Mouse (Mus musculus): Measurements from ENCODE around the gene Rasgef1a.

Gene Rasgef1a

DNA sequence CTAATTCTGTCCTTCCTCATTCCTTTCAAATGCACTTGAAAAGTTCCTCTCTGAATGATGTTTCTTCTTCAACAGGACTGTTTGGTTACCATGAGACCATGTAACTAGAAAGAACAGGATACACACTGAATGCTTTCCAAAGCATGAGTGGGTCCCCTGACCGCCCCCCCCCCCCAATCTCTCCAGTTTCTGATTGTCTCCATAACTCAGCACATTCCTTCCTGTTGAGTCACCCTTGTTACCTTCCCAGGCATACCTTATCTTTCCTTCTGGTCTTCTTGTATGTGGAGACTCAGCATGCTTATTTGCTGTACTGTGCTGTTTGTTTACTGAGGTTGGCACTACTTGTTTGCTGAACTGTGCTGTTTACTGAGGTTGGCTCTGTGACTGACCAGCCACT, 20.2 kb downstream of the Rasgef1a start:
- peak; percentile 63 for DNase-seq

DNA sequence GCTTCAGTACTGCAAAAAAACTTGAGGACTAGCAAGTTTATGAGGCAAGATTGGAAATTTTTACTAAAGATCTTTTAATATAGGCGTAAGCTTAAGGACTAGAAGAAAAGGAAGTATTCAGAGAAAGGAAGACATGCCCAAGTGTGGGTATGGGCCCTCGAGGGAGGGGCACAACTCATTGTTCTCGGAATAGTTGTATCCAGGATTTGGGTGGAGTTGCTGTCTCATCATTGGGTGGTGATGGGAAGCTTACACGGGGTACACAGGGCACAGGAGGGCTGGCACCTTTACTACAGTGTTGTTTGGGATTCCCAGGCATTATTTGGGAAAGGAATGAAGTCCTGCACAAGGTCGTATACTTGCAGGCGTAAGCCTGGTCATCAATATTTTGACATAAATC, 24.4 kb downstream of the Rasgef1a start:
- DNase-seq, result peak; percentile 83

DNA sequence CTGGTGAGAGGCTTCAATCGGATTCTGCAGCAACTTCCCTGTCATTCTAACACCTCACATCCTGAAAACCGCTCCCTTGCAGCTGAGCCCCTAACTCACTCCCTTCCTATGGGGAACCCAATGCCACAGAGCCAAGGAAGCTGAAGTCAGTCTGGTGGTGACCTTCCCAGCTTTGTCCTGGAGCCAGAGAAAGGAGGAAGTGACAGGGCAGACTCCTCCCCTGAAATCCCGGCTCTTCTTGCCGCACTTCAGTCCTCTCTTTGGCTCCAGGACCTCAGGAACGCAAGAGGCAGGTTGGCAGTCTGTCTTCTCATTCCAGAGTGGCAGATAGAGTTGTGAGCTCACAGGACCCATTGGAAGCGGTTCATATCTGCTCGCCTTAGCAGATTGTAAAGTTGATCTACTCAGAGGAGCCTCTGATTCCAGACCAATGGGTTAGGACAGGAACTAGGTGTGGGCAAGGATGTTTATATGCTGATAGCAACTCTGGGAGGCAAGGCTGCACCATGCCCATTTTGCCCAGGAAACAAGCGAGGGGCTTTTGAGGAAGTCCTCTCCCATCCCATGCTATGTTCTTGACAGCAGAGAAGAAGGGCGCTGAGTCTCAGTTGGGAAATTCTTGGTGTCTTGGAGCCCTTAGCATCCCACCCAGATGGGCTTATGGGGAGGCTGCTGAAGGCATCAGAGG, 25.0 kb downstream of the Rasgef1a start:
- DNase-seq, result peak; percentile 81

DNA sequence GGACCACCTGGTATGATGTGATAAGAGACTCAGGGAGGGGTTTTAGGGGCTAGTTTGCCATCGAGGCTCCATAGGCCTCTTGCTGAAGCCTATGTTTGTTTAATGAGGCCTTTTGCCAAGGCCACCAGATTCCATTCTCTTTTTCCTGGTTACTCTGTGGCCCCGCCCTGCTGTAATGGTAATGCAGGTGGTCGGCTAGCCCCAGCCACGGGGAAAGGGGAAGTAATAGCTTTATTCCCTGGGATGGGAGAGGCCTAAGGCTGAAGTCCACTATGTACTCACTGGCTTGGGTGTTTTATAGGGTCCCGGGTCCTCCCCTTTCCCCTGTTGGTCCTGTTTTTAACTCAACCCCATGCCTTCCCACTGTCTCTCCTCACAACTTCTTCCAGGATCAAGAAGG, 25.6 kb downstream of the Rasgef1a start:
- peak; percentile 58 for DNase-seq

- DNase-seq, result peak; percentile 62
Observed at GRCm38 (mm10) chr6:118045180-118045579, 33.9 kb downstream of the Rasgef1a start.

GRCm38 (mm10) chr6:118045892-118046291, 34.7 kb downstream of the Rasgef1a start:
- DNase-seq, result peak; percentile 75

DNA sequence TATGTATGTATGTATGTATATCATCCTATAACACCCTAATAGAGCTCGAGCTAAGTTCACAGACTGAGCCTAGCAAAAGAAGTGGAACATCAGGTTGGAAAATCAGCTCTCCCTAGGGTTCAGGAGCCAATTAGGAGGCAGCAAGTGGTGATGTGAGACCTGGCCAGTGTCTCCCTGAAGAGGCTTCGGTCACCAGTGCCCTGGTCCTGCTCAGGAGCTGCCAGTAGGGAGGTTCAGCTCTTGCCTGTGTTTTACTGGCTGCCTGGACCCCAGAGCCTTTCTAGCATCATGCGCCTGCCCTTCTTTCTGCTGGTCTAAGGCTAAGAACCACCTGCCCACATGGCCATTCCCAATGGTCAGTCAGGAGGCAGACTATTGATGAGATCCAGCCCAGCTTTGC, 35.3 kb downstream of the Rasgef1a start:
- DNase-seq, result no peak

DNA sequence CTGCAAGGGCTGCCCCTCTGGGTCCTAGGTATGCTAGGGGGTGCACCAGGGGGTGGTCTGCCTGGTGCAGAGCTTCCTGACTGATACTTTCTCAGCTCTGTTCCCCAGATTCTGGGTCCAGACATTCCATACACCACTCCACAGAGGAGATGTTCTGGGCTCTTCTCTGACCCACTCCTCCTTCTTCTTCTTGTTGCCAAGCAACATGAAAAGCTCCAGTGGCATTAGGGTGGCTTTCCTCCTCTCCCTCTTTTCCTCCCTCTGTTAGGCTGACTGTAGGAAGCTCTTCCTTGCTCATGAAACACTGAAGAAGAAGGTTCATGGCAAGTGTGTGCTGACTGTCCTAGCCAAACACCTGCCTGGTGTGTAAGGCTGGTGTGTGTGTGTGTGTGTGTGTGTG, 35.7 kb downstream of the Rasgef1a start:
- no peak for DNase-seq

DNA sequence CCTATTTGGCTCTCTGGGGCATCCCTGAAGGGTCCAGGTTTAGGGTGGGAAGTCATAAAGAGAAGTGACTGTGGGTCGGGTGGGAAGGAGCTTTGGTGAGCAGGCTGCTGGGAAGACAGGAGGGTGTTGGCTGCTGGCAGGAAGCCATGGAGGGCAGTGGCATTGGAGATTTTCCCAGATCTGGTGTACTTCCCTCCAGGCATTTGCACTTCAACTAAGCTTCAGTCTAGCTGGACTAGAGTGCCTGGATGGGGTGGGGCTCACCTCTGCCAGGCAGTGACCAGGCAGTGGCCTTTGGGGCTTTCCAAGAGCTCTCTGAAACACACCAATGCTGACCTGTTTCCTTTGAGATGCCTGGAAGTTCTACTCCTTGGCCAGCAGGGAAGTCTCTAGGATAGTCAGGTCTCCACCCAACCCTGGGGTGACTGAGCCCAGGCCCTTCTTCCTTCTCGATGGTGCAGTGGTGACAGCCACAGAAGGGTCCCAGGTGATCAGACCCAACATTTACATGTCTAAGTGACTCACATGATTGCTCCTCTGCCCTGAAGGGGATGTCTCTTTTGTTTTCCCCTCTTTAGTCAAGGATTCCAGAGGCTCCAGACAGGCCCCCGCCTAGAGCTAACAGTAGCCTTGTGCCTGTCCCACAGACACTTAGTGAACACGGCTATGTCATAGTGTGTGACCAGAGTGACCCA, 36.7 kb downstream of the Rasgef1a start:
- DNase-seq, result peak; percentile 89

GRCm38 (mm10) chr6:118049776-118050175, 38.5 kb downstream of the Rasgef1a start:
- no peak for DNase-seq

DNA sequence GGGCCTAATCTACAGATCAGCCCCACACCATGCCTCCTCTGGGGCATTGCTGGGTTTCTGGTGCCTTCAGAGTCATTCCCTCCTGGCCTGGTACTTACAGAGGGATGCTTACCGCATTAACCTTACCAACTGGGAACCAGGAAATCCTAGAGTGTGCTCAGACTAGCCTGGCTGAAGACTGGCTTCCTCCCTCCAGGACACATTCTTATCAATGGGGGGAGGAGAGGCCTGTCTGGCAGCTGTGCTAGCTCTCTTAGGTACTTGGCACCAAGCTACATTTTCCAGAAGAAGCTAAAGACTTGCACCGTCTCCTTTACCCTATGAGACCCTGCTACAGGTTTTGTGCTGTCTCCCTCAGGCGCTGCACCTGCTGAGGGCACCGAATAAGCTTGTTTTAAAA, 40.2 kb downstream of the Rasgef1a start:
- DNase-seq, result peak; percentile 70

GRCm38 (mm10) chr6:118055209-118055608, 44.0 kb downstream of the Rasgef1a start:
- DNase-seq, result no peak

DNA sequence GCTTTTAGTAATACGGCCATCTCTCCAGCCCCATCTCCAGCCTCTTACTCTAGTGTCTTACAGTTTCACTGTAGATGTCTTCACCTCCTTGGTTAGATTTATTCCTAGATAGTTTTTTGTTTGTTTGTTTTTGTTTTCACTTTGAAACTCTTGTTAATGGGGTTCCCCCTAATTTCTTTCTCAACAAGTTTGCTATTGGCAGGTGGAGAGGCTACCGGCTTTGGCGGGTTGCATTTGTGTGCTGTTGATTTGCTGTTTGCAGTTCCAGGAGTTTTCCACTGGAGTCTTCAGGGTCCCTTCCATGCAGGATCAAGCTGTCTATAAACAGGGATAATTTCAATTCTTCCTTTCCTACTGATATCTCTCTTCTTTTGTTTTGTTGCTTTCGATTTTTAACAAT, 50.0 kb downstream of the Rasgef1a start:
- no peak for DNase-seq

- DNase-seq, result no peak
Observed at GRCm38 (mm10) chr6:118063266-118063665, 52.0 kb downstream of the Rasgef1a start.

DNA sequence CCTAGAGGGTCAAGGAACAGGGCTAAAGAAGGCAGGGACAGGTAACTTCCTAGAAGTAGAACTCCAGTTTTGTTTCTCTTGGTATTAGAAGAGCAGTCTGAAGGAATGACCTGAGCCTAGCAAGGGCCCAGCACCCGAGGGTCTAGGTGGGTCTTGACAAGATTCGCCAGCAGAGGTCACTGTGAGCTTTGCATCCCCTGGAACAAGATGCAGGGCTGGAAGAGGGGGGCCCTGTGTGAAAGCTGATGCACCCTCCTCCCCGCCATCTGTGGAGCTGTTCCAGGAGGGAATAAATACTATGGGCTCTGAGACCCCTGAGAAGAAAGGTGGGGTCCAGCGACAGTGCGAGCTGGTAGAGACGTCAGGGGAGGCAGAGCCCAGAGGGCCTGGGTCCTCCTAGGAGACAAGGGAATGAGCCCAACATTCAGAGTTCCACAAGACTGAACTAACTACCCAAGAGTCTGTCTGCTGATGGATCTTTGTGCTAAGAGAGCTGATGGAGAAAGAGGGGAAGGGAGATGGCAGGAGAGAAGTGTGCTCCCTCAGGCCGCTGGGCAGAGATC, 53.8 kb downstream of the Rasgef1a start:
- DNase-seq, result peak; percentile 91

DNA sequence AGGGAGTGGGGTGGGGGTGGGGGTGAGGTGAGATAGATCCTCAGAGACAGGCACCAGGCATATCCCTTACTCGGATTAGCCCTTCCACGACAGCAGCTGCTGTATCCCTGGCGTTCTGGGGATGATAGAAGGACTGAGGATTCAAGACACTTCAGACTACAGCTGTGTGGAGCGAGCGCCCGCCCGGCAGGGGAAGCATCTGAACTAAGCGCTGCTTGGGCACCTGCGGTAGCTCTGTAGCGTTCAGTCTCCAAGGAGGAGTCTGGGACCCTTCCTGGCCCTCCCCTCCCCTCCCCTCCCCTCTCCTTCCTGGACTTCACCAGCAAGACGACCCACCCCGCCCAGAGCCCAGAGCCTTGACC, 54.6 kb downstream of the Rasgef1a start:
- DNase-seq, result no peak

DNA sequence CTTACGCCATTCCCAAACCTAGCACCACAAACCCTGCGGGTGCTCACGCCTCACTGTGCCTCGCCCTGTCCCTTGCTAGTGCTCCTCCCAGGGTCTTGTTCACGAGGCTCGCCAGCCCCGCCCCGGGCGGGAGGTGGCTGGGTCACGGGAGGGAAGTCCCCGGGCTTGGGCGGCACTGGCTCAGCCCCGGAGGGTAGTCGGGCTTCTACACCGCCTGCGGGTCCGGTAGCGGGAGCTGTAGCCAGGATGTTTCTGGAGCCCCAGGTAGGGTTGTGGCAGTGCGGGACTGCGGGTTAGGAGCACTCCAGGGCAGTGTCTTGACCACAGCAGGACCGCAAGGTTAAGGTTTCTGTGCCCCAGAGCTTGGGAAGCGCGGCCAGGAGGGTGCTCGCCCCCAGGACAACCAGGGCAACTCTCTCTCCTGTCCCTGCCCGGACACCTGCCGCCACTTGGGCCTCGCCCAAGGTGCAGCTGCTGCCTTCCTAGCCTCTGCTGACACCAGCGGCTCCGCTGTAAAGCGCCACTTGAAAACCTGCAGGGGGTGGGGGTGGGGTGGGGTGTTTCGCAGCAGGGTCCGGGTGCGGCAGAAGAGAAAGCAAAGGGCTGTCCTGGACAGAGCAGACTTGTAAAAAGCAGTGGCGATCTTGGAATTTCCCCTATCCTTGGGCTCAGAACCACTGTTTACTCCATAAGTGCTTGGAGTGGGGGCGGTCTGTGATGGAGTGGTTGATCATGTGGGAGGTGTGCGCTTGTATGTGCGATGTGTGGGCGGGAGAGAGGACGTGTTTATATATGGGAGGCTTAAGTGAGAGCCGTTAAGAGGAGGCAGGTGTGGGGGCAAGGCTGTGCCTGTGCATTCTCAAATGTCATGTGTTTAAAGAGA, 55.2 kb downstream of the Rasgef1a start:
- DNase-seq, result peak; percentile 86

GRCm38 (mm10) chr6:118067720-118068119, 56.5 kb downstream of the Rasgef1a start:
- no peak for DNase-seq

GRCm38 (mm10) chr6:118070321-118071012, 59.2 kb downstream of the Rasgef1a start:
- no peak for DNase-seq

DNA sequence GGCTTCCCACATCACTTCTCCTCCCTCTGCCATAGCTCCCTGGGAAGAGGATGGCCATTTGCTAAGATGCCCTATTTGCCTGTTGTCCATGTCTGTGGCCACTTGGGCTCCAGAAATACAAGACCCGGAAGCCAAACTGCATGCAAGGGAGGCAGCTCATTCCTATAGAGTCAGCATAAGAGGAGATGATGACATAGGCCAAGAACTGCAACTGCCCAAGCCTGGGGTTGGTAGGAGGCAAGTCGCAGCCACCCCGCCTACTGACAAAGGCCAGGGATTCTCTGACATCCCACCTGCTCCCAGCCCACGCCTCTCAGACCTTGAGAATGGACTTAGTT, 59.7 kb downstream of the Rasgef1a start:
- DNase-seq, result no peak

DNA sequence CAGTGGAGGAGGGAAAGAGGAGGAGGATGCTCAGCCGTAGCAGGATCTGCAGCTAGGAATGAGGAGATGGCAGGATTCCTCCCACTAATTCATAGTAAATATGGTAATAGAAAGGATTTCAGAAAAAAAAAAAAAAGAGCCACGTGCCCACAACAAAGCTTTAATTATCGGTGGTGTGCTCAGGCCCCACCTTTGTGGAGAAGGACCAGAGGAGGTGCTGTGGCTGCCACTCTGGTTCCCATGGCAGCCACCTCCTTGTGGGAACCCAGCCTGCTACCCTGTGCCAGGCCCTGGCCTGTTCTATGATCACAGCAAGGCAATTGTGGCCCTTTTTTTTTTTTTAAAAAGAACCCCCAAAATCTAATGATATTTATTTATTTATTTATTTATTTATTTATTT, 60.2 kb downstream of the Rasgef1a start:
- DNase-seq, result no peak

- no peak for DNase-seq
Observed at GRCm38 (mm10) chr6:118072176-118072575, 60.9 kb downstream of the Rasgef1a start.

GRCm38 (mm10) chr6:118074151-118074550, 62.9 kb downstream of the Rasgef1a start:
- no peak for DNase-seq

Measured in lung, postnatal 36 days (tissue).